Mouse (Mus musculus) hindbrain, embryonic 12.5 days (tissue): ENCODE results near the gene Trp53i11. TPM values are rescaled to one million over a fixed set of nuclear protein-coding genes. Genes with fewer than 3 reads are reported as not detected.

Experiments used
- ATAC-seq: fragments of 200-750 bp; cut with Nextera tagmentation; 2 replicates; pipeline ENCODE4 v1.8.0; 2017; ENCODE audit warnings: moderate TSS enrichment; ENCODE audit not compliant: low FRiP score
- H3K27ac ChIP-seq: fragments of 300-500 bp; sonication (generic); 2 replicates; pipeline ENCODE4 v1.5.1; 2016; ENCODE audit warnings: mild to moderate bottlenecking
- H3K27me3 ChIP-seq: fragments of 300-500 bp; sonication (generic); 2 replicates; pipeline ENCODE4 v1.6.1; 2016; ENCODE audit warnings: mild to moderate bottlenecking
- H3K36me3 ChIP-seq: fragments of 300-500 bp; sonication (generic); 2 replicates; pipeline ENCODE4 v1.6.1; 2016; ENCODE audit warnings: mild to moderate bottlenecking
- H3K4me1 ChIP-seq: fragments of 300-500 bp; sonication (generic); 2 replicates; pipeline ENCODE4 v1.6.1; 2016
- H3K4me2 ChIP-seq: fragments of 300-500 bp; sonication (generic); replicated peaks from 2 replicates; pipeline ENCODE4 v1.6.1; 2016; ENCODE audit warnings: mild to moderate bottlenecking
- H3K4me3 ChIP-seq: fragments of 300-500 bp; sonication (generic); 2 replicates; pipeline ENCODE4 v1.5.1; 2016; ENCODE audit warnings: mild to moderate bottlenecking
- H3K9ac ChIP-seq: fragments of 300-500 bp; sonication (generic); 2 replicates; pipeline ENCODE4 v1.6.1; 2016; ENCODE audit warnings: mild to moderate bottlenecking, moderate library complexity
- H3K9me3 ChIP-seq: fragments of 300-500 bp; sonication (generic); replicated peaks from 2 replicates; pipeline ENCODE4 v1.6.1; 2016; ENCODE audit warnings: mild to moderate bottlenecking
- WGBS: fragments of 180-500 bp; shearing (Covaris S2); methylation state at CpG from one replicate; pipeline ENCODE4 v1.1.7; 2016; 5-methylcytosine and 5-hydroxymethylcytosine counted together
- polyA plus RNA-seq: library from polyadenylated mRNA; unstranded; fragments of >200 nt; fragmentation: Nextera tagmentation; extraction: Ambion mirVana; gene quantifications from 2 replicates; pipeline ENCODE4 v1.2.1, GENCODE M21; 2016

The Trp53i11 gene
- polyA plus RNA-seq, 1 experiment from 2014 or later = 142 TPM

GRCm38 (mm10) chr2:93190771-93191487, 3.6 kb downstream of the Trp53i11 start:
- 1% methylated on average over 9 of the region's 9 CpGs for WGBS
- Histone ChIP-seq H3K9me3 (no peaks in the 10 kb centered on the region), H3K4me2 (peak overlapping the region; percentile 74), H3K27me3 (0 out of 2 replicates have a peak, but pooled peaks cover 2% of the 10 kb centered on the region), H3K27ac (peak overlapping the region; percentile 95), H3K4me3 (peak overlapping the region; percentile 93), H3K36me3 (peaks cover 5% of the 10 kb centered on the region; the same call in 1 of the 2 replicates), H3K9ac (peak overlapping the region; percentile 48), H3K4me1 (peaks cover 76% of the 10 kb centered on the region)
- ATAC-seq = no peak

- H3K4me3 ChIP-seq = peak overlapping the region; percentile 93
- 43% methylated on average over 14 of the region's 14 CpGs for WGBS
- peaks cover 83% of the 10 kb centered on the region for H3K4me1 ChIP-seq
- ATAC-seq = no peak
- H3K4me2 ChIP-seq = peak overlapping the region; percentile 74
- H3K9ac ChIP-seq = peak overlapping the region; percentile 48
- H3K27ac ChIP-seq = peak overlapping the region; percentile 84
- no peaks in the 10 kb centered on the region for H3K27me3 ChIP-seq
- peaks cover 12% of the 10 kb centered on the region for H3K36me3 ChIP-seq
- H3K9me3 ChIP-seq = no peaks in the 10 kb centered on the region
These were observed 4.3 kb downstream of the Trp53i11 start for GRCm38 (mm10) chr2:93191488-93192181.

GRCm38 (mm10) chr2:93192182-93192560, 4.8 kb downstream of the Trp53i11 start:
- Histone ChIP-seq H3K27ac (peak overlapping the region; percentile 84), H3K4me3 (peak overlapping the region; percentile 93), H3K4me2 (peak overlapping the region; percentile 74), H3K27me3 (no peaks in the 10 kb centered on the region), H3K4me1 (peaks cover 79% of the 10 kb centered on the region), H3K9me3 (no peaks in the 10 kb centered on the region), H3K9ac (peak overlapping the region; percentile 48), H3K36me3 (peaks cover 16% of the 10 kb centered on the region)
- 39% methylated on average over 9 of the region's 9 CpGs for WGBS
- peak; percentile 4; the same call in 1 of the 2 replicates for ATAC-seq

- peaks cover 78% of the 10 kb centered on the region for H3K4me1 ChIP-seq
- H3K27me3 ChIP-seq = no peaks in the 10 kb centered on the region
- no peaks in the 10 kb centered on the region for H3K9me3 ChIP-seq
- WGBS = 5% methylated on average over 6 of the region's 6 CpGs
- peak overlapping the region; percentile 74 for H3K4me2 ChIP-seq
- peaks cover 19% of the 10 kb centered on the region for H3K36me3 ChIP-seq
- H3K9ac ChIP-seq = peak overlapping the region; percentile 48; the same call in 1 of the 2 replicates
- peak; percentile 26 for ATAC-seq
- H3K4me3 ChIP-seq = peak overlapping the region; percentile 93; the same call in 1 of the 2 replicates
- peak overlapping the region; percentile 84 for H3K27ac ChIP-seq
These were observed 5.3 kb downstream of the Trp53i11 start for GRCm38 (mm10) chr2:93192671-93193080.

DNA sequence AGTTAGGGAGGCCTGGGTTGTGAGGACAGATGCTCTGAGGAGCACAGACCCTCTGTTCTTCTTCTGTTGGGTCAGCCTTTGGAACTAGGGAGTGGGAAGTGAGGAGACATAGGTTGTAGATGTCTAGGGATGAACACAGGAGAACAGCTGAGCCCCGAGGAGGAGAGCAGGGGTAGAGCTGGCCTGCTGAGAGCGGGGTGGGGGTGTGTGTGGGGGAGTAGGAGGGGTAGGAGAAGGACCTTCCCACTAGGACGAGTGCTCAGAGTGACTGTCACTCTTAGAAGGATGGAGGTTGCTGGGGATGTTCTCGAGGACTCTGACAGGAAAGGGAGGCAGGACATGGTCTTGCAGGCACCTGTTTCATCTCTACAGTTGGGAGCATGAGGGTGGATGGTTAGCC, 6.5 kb downstream of the Trp53i11 start:
- H3K36me3 ChIP-seq = peaks cover 26% of the 10 kb centered on the region
- no peaks in the 10 kb centered on the region for H3K9me3 ChIP-seq
- no peak overlapping the region for H3K4me3 ChIP-seq
- no peak for ATAC-seq
- 42% methylated on average over 4 of the region's 4 CpGs for WGBS
- H3K9ac ChIP-seq = no peak overlapping the region
- peaks cover 83% of the 10 kb centered on the region for H3K4me1 ChIP-seq
- H3K27me3 ChIP-seq = no peaks in the 10 kb centered on the region
- H3K27ac ChIP-seq = peak overlapping the region; percentile 45; the same call in 1 of the 2 replicates
- peak overlapping the region; percentile 19; the same call in 1 of the 2 replicates for H3K4me2 ChIP-seq

- Histone ChIP-seq H3K27ac (peak overlapping the region; percentile 24; the same call in 1 of the 2 replicates), H3K36me3 (peaks cover 57% of the 10 kb centered on the region), H3K27me3 (no peaks in the 10 kb centered on the region), H3K4me2 (no peak overlapping the region), H3K4me3 (no peak overlapping the region), H3K4me1 (peaks cover 54% of the 10 kb centered on the region), H3K9me3 (no peaks in the 10 kb centered on the region), H3K9ac (no peak overlapping the region)
- 23% methylated on average over 3 of the region's 3 CpGs for WGBS
- ATAC-seq = peak; percentile 55
These were observed 11.5 kb downstream of the Trp53i11 start for GRCm38 (mm10) chr2:93198846-93199245.

GRCm38 (mm10) chr2:93199531-93199974, 12.2 kb downstream of the Trp53i11 start:
- Histone ChIP-seq H3K9me3 (no peaks in the 10 kb centered on the region), H3K27ac (peak overlapping the region; percentile 24; the same call in 1 of the 2 replicates), H3K36me3 (peaks cover 59% of the 10 kb centered on the region), H3K4me1 (peaks cover 53% of the 10 kb centered on the region), H3K9ac (no peak overlapping the region), H3K27me3 (no peaks in the 10 kb centered on the region), H3K4me2 (no peak overlapping the region), H3K4me3 (no peak overlapping the region)
- peak; percentile 20 for ATAC-seq
- 31% methylated on average over 13 of the region's 13 CpGs for WGBS

DNA sequence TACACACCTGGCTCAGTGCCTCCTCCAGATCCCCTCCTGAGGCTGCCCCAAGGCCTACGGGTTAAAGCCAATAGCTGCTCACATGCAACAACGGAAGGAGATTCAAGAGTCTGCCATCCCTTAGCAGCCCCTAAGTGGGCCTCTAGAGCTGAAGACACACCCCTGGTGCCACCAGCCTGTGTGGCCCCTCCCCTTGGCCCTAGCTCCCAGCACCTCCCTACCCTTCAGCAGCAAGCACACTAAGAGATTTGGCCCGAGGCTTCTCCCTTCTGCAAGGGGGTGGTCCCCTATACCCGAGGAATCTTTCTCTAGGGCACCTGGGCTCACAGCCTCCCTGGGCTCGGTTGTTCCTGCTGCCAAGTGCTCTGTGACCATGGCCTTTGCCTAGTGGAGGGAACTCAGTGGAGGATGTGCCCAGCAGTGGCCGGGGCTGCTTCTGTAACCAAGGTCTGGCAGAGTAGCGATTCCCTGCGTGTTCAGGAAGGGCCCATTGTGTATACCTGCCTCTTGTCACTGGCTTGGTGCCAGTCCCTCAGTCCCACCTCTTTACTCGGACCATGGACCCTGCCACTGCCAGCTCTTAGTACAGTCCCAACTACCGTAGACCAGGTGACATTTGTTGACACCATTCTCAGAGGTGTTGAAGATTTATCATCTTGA, 13.5 kb downstream of the Trp53i11 start:
- no peak overlapping the region for H3K4me2 ChIP-seq
- 74% methylated on average over 10 of the region's 10 CpGs for WGBS

DNA sequence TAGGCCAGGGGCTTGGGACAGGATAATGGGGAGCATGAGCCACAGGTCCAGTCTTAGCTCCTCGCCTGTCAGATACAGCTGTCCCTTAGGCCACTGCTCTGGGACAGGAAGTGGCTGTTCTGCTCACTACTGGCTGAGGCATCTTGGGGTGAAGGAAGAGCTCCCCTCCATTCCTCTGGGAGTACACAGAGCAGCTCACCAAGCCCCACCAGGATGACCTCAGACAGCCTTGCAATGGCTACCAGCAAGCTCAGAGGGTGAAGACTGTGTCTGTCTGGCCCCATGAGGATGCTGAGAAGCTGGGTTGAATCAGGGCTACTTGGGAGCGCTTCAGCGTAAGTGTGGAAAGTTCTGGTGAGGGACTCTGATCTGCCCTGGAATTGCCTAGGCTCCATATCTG, 14.6 kb downstream of the Trp53i11 start:
- Histone ChIP-seq H3K27ac (peak overlapping the region; percentile 25), H3K36me3 (peaks cover 57% of the 10 kb centered on the region)

More for the DNA sequence above, 13.5 kb downstream of the Trp53i11 start:
- peak overlapping the region; percentile 53; the same call in 1 of the 2 replicates for H3K27ac ChIP-seq
- H3K27me3 ChIP-seq = no peaks in the 10 kb centered on the region
- peaks cover 45% of the 10 kb centered on the region for H3K4me1 ChIP-seq
- no peaks in the 10 kb centered on the region for H3K9me3 ChIP-seq
- no peak overlapping the region for H3K9ac ChIP-seq
- H3K4me3 ChIP-seq = no peak overlapping the region
- peaks cover 67% of the 10 kb centered on the region for H3K36me3 ChIP-seq
- no peak for ATAC-seq

DNA sequence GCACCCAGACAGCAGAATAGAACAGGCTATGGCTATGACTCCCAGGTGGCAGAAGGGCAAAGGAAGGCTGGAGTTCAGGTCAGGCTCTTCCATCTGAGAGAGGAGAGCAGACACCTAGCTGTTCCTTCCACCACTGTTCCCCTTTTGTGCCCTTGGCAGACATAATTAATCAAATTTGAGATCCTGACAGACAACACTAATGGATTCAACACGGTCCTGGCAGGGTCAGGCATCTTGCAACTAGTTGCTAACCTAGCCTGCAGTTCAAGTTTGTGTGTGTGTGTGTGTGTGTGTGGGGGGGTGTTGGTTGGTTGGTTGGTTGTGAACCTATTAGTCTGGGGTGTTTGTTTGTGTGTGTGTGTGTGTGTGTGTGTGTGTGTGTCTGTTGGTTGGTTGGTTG, 15.4 kb downstream of the Trp53i11 start:
- Histone ChIP-seq H3K4me2 (no peak overlapping the region), H3K27me3 (no peaks in the 10 kb centered on the region), H3K9me3 (no peaks in the 10 kb centered on the region), H3K9ac (no peak overlapping the region), H3K4me1 (peaks cover 37% of the 10 kb centered on the region), H3K36me3 (peaks cover 58% of the 10 kb centered on the region), H3K27ac (peak overlapping the region; percentile 25), H3K4me3 (no peak overlapping the region)
- WGBS = 25% methylated on average over 1 of the region's 1 CpGs
- ATAC-seq = no peak

More for the DNA sequence above, 14.6 kb downstream of the Trp53i11 start:
- no peak overlapping the region for H3K9ac ChIP-seq
- ATAC-seq = no peak
- peaks cover 37% of the 10 kb centered on the region for H3K4me1 ChIP-seq
- WGBS = 91% methylated on average over 3 of the region's 3 CpGs
- no peaks in the 10 kb centered on the region for H3K27me3 ChIP-seq
- H3K4me3 ChIP-seq = no peak overlapping the region
- no peak overlapping the region for H3K4me2 ChIP-seq
- no peaks in the 10 kb centered on the region for H3K9me3 ChIP-seq

- Histone ChIP-seq H3K4me1 (peaks cover 33% of the 10 kb centered on the region), H3K9me3 (no peaks in the 10 kb centered on the region), H3K27ac (peak overlapping the region; percentile 46), H3K27me3 (no peaks in the 10 kb centered on the region), H3K36me3 (peaks cover 57% of the 10 kb centered on the region), H3K4me3 (no peak overlapping the region), H3K4me2 (no peak overlapping the region), H3K9ac (no peak overlapping the region)
- 12% methylated on average over 10 of the region's 10 CpGs for WGBS
- peak; percentile 30; the same call in 1 of the 2 replicates for ATAC-seq
These were observed 16.3 kb downstream of the Trp53i11 start for GRCm38 (mm10) chr2:93203682-93204081.

GRCm38 (mm10) chr2:93204571-93204970, 17.2 kb downstream of the Trp53i11 start:
- Histone ChIP-seq H3K27me3 (no peaks in the 10 kb centered on the region), H3K27ac (peak overlapping the region; percentile 46; the same call in 1 of the 2 replicates), H3K4me3 (no peak overlapping the region)

More at GRCm38 (mm10) chr2:93204571-93204970, 17.2 kb downstream of the Trp53i11 start:
- ATAC-seq = no peak
- H3K9ac ChIP-seq = no peak overlapping the region
- H3K9me3 ChIP-seq = no peaks in the 10 kb centered on the region
- no peak overlapping the region for H3K4me2 ChIP-seq
- H3K4me1 ChIP-seq = peaks cover 25% of the 10 kb centered on the region
- 88% methylated on average over 6 of the region's 6 CpGs for WGBS
- H3K36me3 ChIP-seq = peaks cover 52% of the 10 kb centered on the region
